Mouse (Mus musculus): ENCODE results near the gene U2af1l4. TPM values are rescaled to one million over a fixed set of nuclear protein-coding genes. Genes with fewer than 3 reads are reported as not detected.

The U2af1l4 gene
- polyA plus RNA-seq (2015; fragmentation: Nextera tagmentation; extraction: Ambion mirVana): 87.2 and 90.7 TPM in 2 replicates

- Histone ChIP-seq H3K9ac (peak within 1 kb of the TSS; percentile 84), H3K36me3 (replicated peaks) (peaks cover 16% of the 10 kb centered on the region; the same call in 1 of the 2 replicates), H3K4me2 (peak within 1 kb of the TSS; percentile 89), H3K27ac (peak within 1 kb of the TSS; percentile 96), H3K9me3 (no peaks in the 10 kb centered on the region), H3K27me3 (replicated peaks) (no peaks in the 10 kb centered on the region), H3K4me3 (peak within 1 kb of the TSS; percentile 95), H3K4me1 (peaks cover 30% of the 10 kb centered on the region)
- WGBS: under 1% methylated on average over 45 of the region's 45 CpGs
- ATAC-seq (replicated peaks): peak; percentile 89
These were observed at the start of gene U2af1l4, which contains the start of the genes Gm49396 and Psenen for GRCm38 (mm10) chr7:30563117-30563905. Gene U2af1l4 (plus strand): TSS chr7:30563301. Gene Gm49396 (plus strand): TSS chr7:30563344. Gene Psenen (minus strand): TSS chr7:30563627.

- H3K9me3 ChIP-seq: no peaks in the 10 kb centered on the region
These were observed 47.9 kb upstream of the U2af1l4 start for GRCm38 (mm10) chr7:30515003-30515760.

GRCm38 (mm10) chr7:30518325-30518724, 44.8 kb upstream of the U2af1l4 start:
- Histone ChIP-seq H3K4me2 (no peak overlapping the region), H3K9me3 (no peaks in the 10 kb centered on the region), H3K4me1 (peaks cover 9% of the 10 kb centered on the region; the same call in 1 of the 2 replicates), H3K36me3 (replicated peaks) (peaks cover 5% of the 10 kb centered on the region; the same call in 1 of the 2 replicates), H3K27me3 (replicated peaks) (no peaks in the 10 kb centered on the region), H3K9ac (no peak overlapping the region), H3K27ac (no peak overlapping the region), H3K4me3 (no peak overlapping the region)
- ATAC-seq (replicated peaks): no peak
- 37% methylated on average over 8 of the region's 8 CpGs for WGBS

More at GRCm38 (mm10) chr7:30515003-30515760, 47.9 kb upstream of the U2af1l4 start:
- Histone ChIP-seq H3K27me3 (replicated peaks) (no peaks in the 10 kb centered on the region), H3K4me3 (no peak overlapping the region), H3K4me1 (no peaks in the 10 kb centered on the region; the same call in 1 of the 2 replicates), H3K36me3 (replicated peaks) (no peaks in the 10 kb centered on the region), H3K9ac (no peak overlapping the region), H3K4me2 (no peak overlapping the region), H3K27ac (no peak overlapping the region)
- no peak for ATAC-seq (replicated peaks)
- 62% methylated on average over 24 of the region's 24 CpGs for WGBS

- 42% methylated on average over 4 of the region's 4 CpGs for WGBS
- H3K27me3 ChIP-seq (replicated peaks): no peaks in the 10 kb centered on the region
- no peaks in the 10 kb centered on the region for H3K9me3 ChIP-seq
- peaks cover 24% of the 10 kb centered on the region; the same call in 1 of the 2 replicates for H3K36me3 ChIP-seq (replicated peaks)
- peaks cover 9% of the 10 kb centered on the region; the same call in 1 of the 2 replicates for H3K4me1 ChIP-seq
- no peak overlapping the region for H3K9ac ChIP-seq
- H3K27ac ChIP-seq: no peak overlapping the region
- H3K4me3 ChIP-seq: no peak overlapping the region
- no peak overlapping the region for H3K4me2 ChIP-seq
- no peak for ATAC-seq (replicated peaks)
These were observed 42.7 kb upstream of the U2af1l4 start for GRCm38 (mm10) chr7:30520396-30520795.

- 72% methylated on average over 5 of the region's 5 CpGs for WGBS
- Histone ChIP-seq H3K4me2 (no peak overlapping the region), H3K27me3 (replicated peaks) (no peaks in the 10 kb centered on the region), H3K9me3 (no peaks in the 10 kb centered on the region), H3K9ac (no peak overlapping the region), H3K4me1 (peaks cover 9% of the 10 kb centered on the region; the same call in 1 of the 2 replicates), H3K27ac (peak overlapping the region; percentile 29; the same call in 1 of the 2 replicates), H3K36me3 (replicated peaks) (peaks cover 28% of the 10 kb centered on the region; the same call in 1 of the 2 replicates), H3K4me3 (no peak overlapping the region)
- ATAC-seq (replicated peaks): peak; percentile 24; the same call in 1 of the 2 replicates
These were observed 42.2 kb upstream of the U2af1l4 start for GRCm38 (mm10) chr7:30520856-30521255.

- no peak overlapping the region for H3K4me3 ChIP-seq
- 79% methylated on average over 10 of the region's 10 CpGs for WGBS
- no peak overlapping the region for H3K27ac ChIP-seq
- no peak overlapping the region for H3K9ac ChIP-seq
- no peak overlapping the region for H3K4me2 ChIP-seq
- peaks cover 9% of the 10 kb centered on the region; the same call in 1 of the 2 replicates for H3K4me1 ChIP-seq
- ATAC-seq (replicated peaks): no peak; the same call in 1 of the 2 replicates
- no peaks in the 10 kb centered on the region for H3K9me3 ChIP-seq
- H3K36me3 ChIP-seq (replicated peaks): peaks cover 48% of the 10 kb centered on the region
- no peaks in the 10 kb centered on the region for H3K27me3 ChIP-seq (replicated peaks)
These were observed 40.2 kb upstream of the U2af1l4 start for GRCm38 (mm10) chr7:30522871-30523270.

GRCm38 (mm10) chr7:30524487-30524886, 38.6 kb upstream of the U2af1l4 start:
- Histone ChIP-seq H3K9me3 (no peaks in the 10 kb centered on the region), H3K4me2 (no peak overlapping the region), H3K9ac (no peak overlapping the region), H3K27ac (no peak overlapping the region), H3K4me1 (peaks cover 9% of the 10 kb centered on the region; the same call in 1 of the 2 replicates), H3K4me3 (no peak overlapping the region), H3K36me3 (replicated peaks) (peaks cover 64% of the 10 kb centered on the region), H3K27me3 (replicated peaks) (no peaks in the 10 kb centered on the region)
- 81% methylated on average over 6 of the region's 6 CpGs for WGBS
- no peak for ATAC-seq (replicated peaks)

GRCm38 (mm10) chr7:30525954-30526353, 37.1 kb upstream of the U2af1l4 start:
- 0 out of 2 replicates have a peak, but pooled peaks cover 4% of the 10 kb centered on the region for H3K4me1 ChIP-seq
- no peak for ATAC-seq (replicated peaks)
- H3K27me3 ChIP-seq (replicated peaks): no peaks in the 10 kb centered on the region
- H3K9me3 ChIP-seq: no peaks in the 10 kb centered on the region
- no peak overlapping the region for H3K4me2 ChIP-seq
- no peak overlapping the region for H3K27ac ChIP-seq
- H3K9ac ChIP-seq: no peak overlapping the region
- H3K36me3 ChIP-seq (replicated peaks): peaks cover 77% of the 10 kb centered on the region
- WGBS: 44% methylated on average over 10 of the region's 10 CpGs
- no peak overlapping the region for H3K4me3 ChIP-seq

GRCm38 (mm10) chr7:30526399-30526798, 36.7 kb upstream of the U2af1l4 start:
- WGBS: 33% methylated on average over 17 of the region's 17 CpGs
- H3K4me1 ChIP-seq: peaks cover 5% of the 10 kb centered on the region
- H3K27me3 ChIP-seq (replicated peaks): no peaks in the 10 kb centered on the region
- 0 out of 2 replicates have a peak overlapping the region, but pooled peaks have one; percentile 13 for H3K27ac ChIP-seq
- H3K36me3 ChIP-seq (replicated peaks): peaks cover 79% of the 10 kb centered on the region
- H3K4me2 ChIP-seq: no peak overlapping the region
- no peak overlapping the region for H3K4me3 ChIP-seq
- ATAC-seq (replicated peaks): no peak
- no peak overlapping the region for H3K9ac ChIP-seq
- no peaks in the 10 kb centered on the region for H3K9me3 ChIP-seq

GRCm38 (mm10) chr7:30526981-30527380, 36.1 kb upstream of the U2af1l4 start:
- H3K4me3 ChIP-seq: no peak overlapping the region
- no peak overlapping the region for H3K9ac ChIP-seq
- WGBS: 74% methylated on average over 14 of the region's 14 CpGs
- H3K4me2 ChIP-seq: no peak overlapping the region
- no peak overlapping the region for H3K27ac ChIP-seq
- H3K4me1 ChIP-seq: peaks cover 9% of the 10 kb centered on the region
- H3K27me3 ChIP-seq (replicated peaks): no peaks in the 10 kb centered on the region
- peaks cover 85% of the 10 kb centered on the region for H3K36me3 ChIP-seq (replicated peaks)
- no peaks in the 10 kb centered on the region for H3K9me3 ChIP-seq
- ATAC-seq (replicated peaks): no peak

GRCm38 (mm10) chr7:30531291-30531815, 31.7 kb upstream of the U2af1l4 start:
- H3K9me3 ChIP-seq: no peaks in the 10 kb centered on the region
- no peak overlapping the region for H3K27ac ChIP-seq
- peak overlapping the region; percentile 20 for H3K4me2 ChIP-seq
- WGBS: 87% methylated on average over 9 of the region's 9 CpGs
- no peak for ATAC-seq (replicated peaks)
- H3K36me3 ChIP-seq (replicated peaks): peaks cover 55% of the 10 kb centered on the region
- H3K27me3 ChIP-seq (replicated peaks): no peaks in the 10 kb centered on the region
- H3K4me3 ChIP-seq: no peak overlapping the region
- no peak overlapping the region for H3K9ac ChIP-seq
- H3K4me1 ChIP-seq: peaks cover 38% of the 10 kb centered on the region

- no peaks in the 10 kb centered on the region for H3K9me3 ChIP-seq
- no peak for ATAC-seq (replicated peaks)
- WGBS: 7% methylated on average over 8 of the region's 8 CpGs
These were observed 30.2 kb upstream of the U2af1l4 start for GRCm38 (mm10) chr7:30532931-30533330.

More at GRCm38 (mm10) chr7:30532931-30533330, 30.2 kb upstream of the U2af1l4 start:
- 0 out of 2 replicates have a peak overlapping the region, but pooled peaks have one; percentile 96 for H3K27ac ChIP-seq
- peaks cover 38% of the 10 kb centered on the region for H3K4me1 ChIP-seq
- H3K4me3 ChIP-seq: peak overlapping the region; percentile 70
- H3K36me3 ChIP-seq (replicated peaks): peaks cover 39% of the 10 kb centered on the region
- H3K4me2 ChIP-seq: peak overlapping the region; percentile 82
- H3K27me3 ChIP-seq (replicated peaks): no peaks in the 10 kb centered on the region
- H3K9ac ChIP-seq: peak overlapping the region; percentile 76
